Mouse (Mus musculus) ZHBTc4 (cell line): ENCODE measurements at regions not wholly inside any gene's neighbourhood (a gene's known extent, or its start where the extent isn't known, plus 50 kb on each side); places are given as distances from the start of the nearest gene placed in this dataset.
"Not testable (repeated sequence)": the region's sequence is repeated elsewhere in the genome, so short reads cannot be mapped to it uniquely, and the experiment has no call there.

ENCODE experiments used
- DNase-seq: peaks from one replicate; pipeline ENCODE4 v3.0.0-alpha.2; 2011; ENCODE audit warnings: low read depth, low spot score

GRCm38 (mm10) chr2:78600753-78601152 is 267.2 kb upstream of the Ube2e3 start:
- DNase-seq: no peak

GRCm38 (mm10) chr2:78598039-78598438 is 269.9 kb upstream of the Ube2e3 start:
- DNase-seq: no peak

GRCm38 (mm10) chr2:78596251-78596650 is 271.7 kb upstream of the Ube2e3 start:
- DNase-seq: no peak

- no peak for DNase-seq
Observed at GRCm38 (mm10) chr2:78580013-78580412, 287.9 kb upstream of the Ube2e3 start.

- no peak for DNase-seq
Observed at GRCm38 (mm10) chr2:78572492-78572891, 295.4 kb upstream of the Ube2e3 start.

- no peak for DNase-seq
Observed at GRCm38 (mm10) chr2:78558128-78558527, 309.8 kb upstream of the Ube2e3 start.

- DNase-seq: no peak
Observed at GRCm38 (mm10) chr2:78551085-78551484, 316.8 kb upstream of the Ube2e3 start.

GRCm38 (mm10) chr2:78548683-78549467 is 319.0 kb upstream of the Ube2e3 start:
- DNase-seq: no peak

GRCm38 (mm10) chr2:78547286-78547685 is 320.6 kb upstream of the Ube2e3 start:
- DNase-seq: no peak

- DNase-seq: no peak
Observed at GRCm38 (mm10) chr2:78540422-78540821, 327.5 kb upstream of the Ube2e3 start.

GRCm38 (mm10) chr2:78539592-78540300 is 328.2 kb upstream of the Ube2e3 start:
- no peak for DNase-seq

- no peak for DNase-seq
Observed at GRCm38 (mm10) chr2:78537574-78537973, 330.4 kb upstream of the Ube2e3 start.

GRCm38 (mm10) chr2:78533881-78534280 is 334.0 kb upstream of the Ube2e3 start:
- DNase-seq: not testable (repeated sequence)

GRCm38 (mm10) chr2:78530535-78530934 is 337.4 kb upstream of the Ube2e3 start:
- no peak for DNase-seq

- no peak for DNase-seq
Observed at GRCm38 (mm10) chr2:78520258-78521023, 347.5 kb upstream of the Ube2e3 start.

GRCm38 (mm10) chr2:78493115-78493514 is 374.8 kb upstream of the Ube2e3 start:
- DNase-seq: no peak

- no peak for DNase-seq
Observed at GRCm38 (mm10) chr2:78480036-78480435, 387.9 kb upstream of the Ube2e3 start.

- no peak for DNase-seq
Observed at GRCm38 (mm10) chr2:78459444-78459843, 408.5 kb upstream of the Ube2e3 start.

GRCm38 (mm10) chr2:78453411-78453810 is 414.5 kb upstream of the Ube2e3 start:
- no peak for DNase-seq

- DNase-seq: no peak
Observed at GRCm38 (mm10) chr2:78436816-78437215, 431.1 kb upstream of the Ube2e3 start.

- no peak for DNase-seq
Observed at GRCm38 (mm10) chr2:78435071-78435470, 432.9 kb upstream of the Ube2e3 start.

GRCm38 (mm10) chr2:78427659-78428336 is 440.1 kb upstream of the Ube2e3 start:
- no peak for DNase-seq
